Mouse (Mus musculus) neural tube, embryonic 14.5 days (tissue): ENCODE data around the gene Tada2a. TPM values are rescaled to one million over a fixed set of nuclear protein-coding genes. Genes with fewer than 3 reads are reported as not detected.

ENCODE experiments used
- ATAC-seq: fragments of 200-750 bp; cut with Nextera tagmentation; 2 replicates; pipeline ENCODE4 v1.8.0; 2017; ENCODE audit warnings: low read depth, mild to moderate bottlenecking, moderate TSS enrichment, moderate library complexity
- H3K27ac ChIP-seq: fragments of 300-500 bp; sonication (generic); 2 replicates; pipeline ENCODE4 v1.5.1; 2014; ENCODE audit warnings: low read depth, mild to moderate bottlenecking, control low read depth, low read length, moderate library complexity, mixed read lengths
- H3K27me3 ChIP-seq: fragments of 300-500 bp; sonication (generic); 2 replicates; pipeline ENCODE4 v1.6.1; 2014; ENCODE audit warnings: low read length; ENCODE audit not compliant: control insufficient read depth, insufficient read depth
- H3K36me3 ChIP-seq: fragments of 300-500 bp; sonication (generic); 2 replicates; pipeline ENCODE4 v1.6.1; 2014; ENCODE audit warnings: low read length, mixed read lengths; ENCODE audit not compliant: control insufficient read depth, insufficient read depth
- H3K4me1 ChIP-seq: fragments of 300-500 bp; sonication (generic); 2 replicates; pipeline ENCODE4 v1.6.1; 2014; ENCODE audit warnings: low read length; ENCODE audit not compliant: control insufficient read depth, insufficient read depth
- H3K4me2 ChIP-seq: fragments of 300-500 bp; sonication (generic); 2 replicates; pipeline ENCODE4 v1.6.1; 2014; ENCODE audit warnings: mild to moderate bottlenecking, low read depth, low read length, control low read depth
- H3K4me3 ChIP-seq: fragments of 300-500 bp; sonication (generic); 2 replicates; pipeline ENCODE4 v1.5.1; 2014; ENCODE audit warnings: low read depth, low read length, control low read depth, mixed read lengths
- H3K9ac ChIP-seq: fragments of 300-500 bp; sonication (generic); replicated peaks from 2 replicates; pipeline ENCODE4 v1.6.1; 2014; ENCODE audit warnings: low read depth, mild to moderate bottlenecking, control low read depth, low read length, mixed read lengths
- H3K9me3 ChIP-seq: fragments of 300-500 bp; sonication (generic); 2 replicates; pipeline ENCODE4 v1.6.1; 2016; ENCODE audit warnings: low read length; ENCODE audit not compliant: control insufficient read depth
- WGBS: fragments of 180-500 bp; shearing (Covaris S2); extraction: QIAGEN DNeasy Blood & Tissue Kit; methylation state at CpG from one replicate; pipeline ENCODE4 v1.1.7; 2014; 5-methylcytosine and 5-hydroxymethylcytosine counted together
- polyA plus RNA-seq: library from polyadenylated mRNA; unstranded; fragments of >200 nt; fragmentation: Nextera tagmentation; extraction: Ambion mirVana; gene quantifications from 2 replicates; pipeline ENCODE4 v1.2.1, GENCODE M21; 2014

Tada2a gene
- polyA plus RNA-seq, 1 experiment from 2014 or later: 28.4 TPM

DNA sequence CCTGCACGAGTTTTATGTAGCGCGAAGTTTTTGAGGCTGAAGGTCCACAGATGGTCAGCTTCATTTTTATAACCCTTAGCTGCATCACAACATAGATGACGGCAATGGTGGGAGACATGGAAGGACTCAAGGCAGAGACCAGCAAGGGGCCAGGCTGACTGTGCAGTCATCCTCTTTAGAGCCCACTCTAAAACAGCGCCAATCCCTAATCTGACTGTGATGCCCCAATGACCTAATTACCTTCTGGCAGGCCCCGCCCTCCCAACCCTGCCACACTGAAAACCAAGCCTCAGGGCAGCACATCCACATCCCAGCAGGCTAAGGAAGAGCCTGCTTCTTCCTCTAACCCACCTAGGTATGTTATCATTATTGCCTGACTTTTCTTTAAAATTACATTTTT is 68.8 kb downstream of the Tada2a start:
- no peak overlapping the region for H3K9ac ChIP-seq
- no peaks in the 10 kb centered on the region for H3K9me3 ChIP-seq
- H3K36me3 ChIP-seq: no peaks in the 10 kb centered on the region
- WGBS: 69% methylated on average over 6 of the region's 6 CpGs
- no peak overlapping the region for H3K4me2 ChIP-seq
- no peak for ATAC-seq
- no peak overlapping the region for H3K4me3 ChIP-seq
- no peak overlapping the region for H3K27ac ChIP-seq
- H3K27me3 ChIP-seq: no peaks in the 10 kb centered on the region
- H3K4me1 ChIP-seq: no peaks in the 10 kb centered on the region

DNA sequence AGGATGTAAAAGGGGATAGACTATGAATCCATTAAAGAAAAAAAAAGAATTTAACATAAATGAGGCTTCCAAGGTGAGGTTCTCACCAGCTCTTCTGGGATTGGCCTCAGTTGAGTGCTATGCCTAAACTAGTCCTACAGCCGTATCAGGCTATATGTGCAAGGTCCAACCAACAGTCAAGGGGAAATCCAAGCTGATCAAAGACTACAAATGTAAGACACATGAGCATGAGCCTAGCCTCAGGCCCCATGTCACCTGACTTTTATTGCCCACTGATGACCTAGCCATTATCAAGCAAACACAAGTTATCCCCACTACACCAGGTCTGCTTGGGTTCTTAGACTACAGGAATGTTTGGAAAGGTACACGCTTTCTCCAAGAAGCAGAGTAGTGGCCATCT is 69.6 kb downstream of the Tada2a start:
- Histone ChIP-seq H3K36me3 (no peaks in the 10 kb centered on the region), H3K27me3 (no peaks in the 10 kb centered on the region), H3K27ac (no peak overlapping the region), H3K4me3 (no peak overlapping the region), H3K4me2 (no peak overlapping the region), H3K9ac (no peak overlapping the region), H3K9me3 (no peaks in the 10 kb centered on the region), H3K4me1 (no peaks in the 10 kb centered on the region)
- no peak for ATAC-seq
- 90% methylated on average over 2 of the region's 2 CpGs for WGBS

- no peak overlapping the region for H3K4me3 ChIP-seq
- H3K9me3 ChIP-seq: no peaks in the 10 kb centered on the region
- no peak for ATAC-seq
- whole genome bisulfite sequencing: 100% methylated on average over 2 of the region's 2 CpGs
- H3K27ac ChIP-seq: no peak overlapping the region
- H3K4me2 ChIP-seq: no peak overlapping the region
- H3K9ac ChIP-seq: no peak overlapping the region
- H3K4me1 ChIP-seq: no peaks in the 10 kb centered on the region
- no peaks in the 10 kb centered on the region for H3K36me3 ChIP-seq
- no peaks in the 10 kb centered on the region for H3K27me3 ChIP-seq
Measured at GRCm38 (mm10) chr11:84057418-84057817, 72.0 kb downstream of the Tada2a start.

DNA sequence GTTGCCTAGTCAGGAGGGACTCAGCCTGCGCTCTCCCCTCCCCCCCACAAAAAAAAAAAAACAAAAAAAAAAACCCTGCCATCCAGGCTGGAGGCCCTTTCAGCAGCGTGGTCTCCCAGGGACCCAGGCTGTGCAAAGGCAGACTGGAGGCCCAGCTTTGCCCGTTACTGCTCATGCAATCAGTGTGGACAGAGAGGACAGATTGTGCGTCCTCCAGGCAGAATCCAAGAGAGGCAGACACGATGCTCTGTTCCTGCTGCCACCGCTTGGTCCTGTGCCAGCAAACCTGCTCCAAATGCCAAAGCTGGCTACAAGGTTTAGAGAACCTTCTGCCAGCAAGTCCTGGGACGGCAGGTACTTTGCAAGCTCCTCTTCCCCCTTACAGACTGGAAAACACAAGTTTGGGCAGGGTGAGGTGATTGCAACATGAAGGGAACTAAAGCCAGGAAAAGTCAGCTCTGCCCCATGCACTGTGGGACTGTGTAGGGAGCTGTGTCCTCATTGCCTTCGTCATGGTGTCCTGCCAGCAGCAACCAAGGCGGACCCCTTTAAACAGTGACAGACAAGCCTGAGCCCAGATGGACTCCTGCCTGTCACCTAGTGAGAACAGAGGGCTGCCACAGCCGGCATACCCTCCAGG is 75.8 kb downstream of the Tada2a start:
- Histone ChIP-seq H3K27ac (peak overlapping the region; percentile 29; the same call in 1 of the 2 replicates), H3K27me3 (no peaks in the 10 kb centered on the region), H3K9me3 (no peaks in the 10 kb centered on the region), H3K4me3 (no peak overlapping the region), H3K9ac (no peak overlapping the region), H3K4me2 (no peak overlapping the region), H3K36me3 (no peaks in the 10 kb centered on the region), H3K4me1 (no peaks in the 10 kb centered on the region)
- peak; percentile 69 for ATAC-seq
- 52% methylated on average over 10 of the region's 10 CpGs for WGBS

GRCm38 (mm10) chr11:84053055-84053454 is 76.3 kb downstream of the Tada2a start:
- no peak for ATAC-seq

GRCm38 (mm10) chr11:84048411-84048810 is 81.0 kb downstream of the Tada2a start:
- peak; percentile 60; the same call in 1 of the 2 replicates for ATAC-seq
- Histone ChIP-seq H3K27ac (no peak overlapping the region), H3K9ac (no peak overlapping the region), H3K36me3 (no peaks in the 10 kb centered on the region), H3K9me3 (no peaks in the 10 kb centered on the region), H3K4me1 (peaks cover 9% of the 10 kb centered on the region), H3K4me3 (no peak overlapping the region), H3K27me3 (no peaks in the 10 kb centered on the region), H3K4me2 (no peak overlapping the region)
- WGBS: 49% methylated on average over 10 of the region's 10 CpGs

More at GRCm38 (mm10) chr11:84053055-84053454, 76.3 kb downstream of the Tada2a start:
- H3K27me3 ChIP-seq: no peaks in the 10 kb centered on the region
- no peaks in the 10 kb centered on the region for H3K36me3 ChIP-seq
- no peak overlapping the region for H3K9ac ChIP-seq
- 0 out of 2 replicates have a peak, but pooled peaks cover 4% of the 10 kb centered on the region for H3K4me1 ChIP-seq
- no peak overlapping the region for H3K4me3 ChIP-seq
- no peaks in the 10 kb centered on the region for H3K9me3 ChIP-seq
- no peak overlapping the region for H3K4me2 ChIP-seq
- H3K27ac ChIP-seq: no peak overlapping the region
- WGBS: 89% methylated on average over 7 of the region's 7 CpGs

- Histone ChIP-seq H3K9ac (no peak overlapping the region), H3K4me3 (no peak overlapping the region), H3K4me1 (peaks cover 19% of the 10 kb centered on the region), H3K4me2 (no peak overlapping the region), H3K9me3 (no peaks in the 10 kb centered on the region), H3K36me3 (no peaks in the 10 kb centered on the region), H3K27ac (no peak overlapping the region), H3K27me3 (no peaks in the 10 kb centered on the region)
- ATAC-seq: no peak
- WGBS: 77% methylated on average over 4 of the region's 4 CpGs
Measured at GRCm38 (mm10) chr11:84047270-84047669, 82.1 kb downstream of the Tada2a start.

DNA sequence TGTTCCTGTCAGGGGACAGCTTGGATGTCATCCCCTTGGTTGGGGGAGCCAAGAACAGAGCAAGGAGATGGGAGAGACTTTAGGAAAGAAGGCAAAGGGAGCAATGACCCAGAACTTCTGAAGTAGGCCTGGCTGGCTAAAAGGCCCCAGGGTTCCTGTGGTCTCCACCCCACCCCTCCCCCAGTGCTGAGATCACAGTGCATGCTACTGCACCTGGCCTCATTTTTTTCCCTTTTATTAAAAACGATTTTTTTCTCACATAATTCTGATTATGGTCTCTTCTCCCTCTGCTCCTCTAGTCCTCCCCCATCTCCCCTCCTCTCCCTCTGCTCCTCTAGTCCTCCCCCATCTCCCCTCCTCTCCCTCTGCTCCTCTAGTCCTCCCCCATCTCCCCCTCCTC is 84.4 kb downstream of the Tada2a start:
- Histone ChIP-seq H3K27me3 (no peaks in the 10 kb centered on the region), H3K4me1 (peaks cover 19% of the 10 kb centered on the region), H3K27ac (no peak overlapping the region), H3K36me3 (peaks cover 14% of the 10 kb centered on the region), H3K4me3 (no peak overlapping the region), H3K9ac (no peak overlapping the region), H3K9me3 (no peaks in the 10 kb centered on the region), H3K4me2 (no peak overlapping the region)
- no peak for ATAC-seq
- 46% methylated on average over 1 of the region's 1 CpGs for WGBS

DNA sequence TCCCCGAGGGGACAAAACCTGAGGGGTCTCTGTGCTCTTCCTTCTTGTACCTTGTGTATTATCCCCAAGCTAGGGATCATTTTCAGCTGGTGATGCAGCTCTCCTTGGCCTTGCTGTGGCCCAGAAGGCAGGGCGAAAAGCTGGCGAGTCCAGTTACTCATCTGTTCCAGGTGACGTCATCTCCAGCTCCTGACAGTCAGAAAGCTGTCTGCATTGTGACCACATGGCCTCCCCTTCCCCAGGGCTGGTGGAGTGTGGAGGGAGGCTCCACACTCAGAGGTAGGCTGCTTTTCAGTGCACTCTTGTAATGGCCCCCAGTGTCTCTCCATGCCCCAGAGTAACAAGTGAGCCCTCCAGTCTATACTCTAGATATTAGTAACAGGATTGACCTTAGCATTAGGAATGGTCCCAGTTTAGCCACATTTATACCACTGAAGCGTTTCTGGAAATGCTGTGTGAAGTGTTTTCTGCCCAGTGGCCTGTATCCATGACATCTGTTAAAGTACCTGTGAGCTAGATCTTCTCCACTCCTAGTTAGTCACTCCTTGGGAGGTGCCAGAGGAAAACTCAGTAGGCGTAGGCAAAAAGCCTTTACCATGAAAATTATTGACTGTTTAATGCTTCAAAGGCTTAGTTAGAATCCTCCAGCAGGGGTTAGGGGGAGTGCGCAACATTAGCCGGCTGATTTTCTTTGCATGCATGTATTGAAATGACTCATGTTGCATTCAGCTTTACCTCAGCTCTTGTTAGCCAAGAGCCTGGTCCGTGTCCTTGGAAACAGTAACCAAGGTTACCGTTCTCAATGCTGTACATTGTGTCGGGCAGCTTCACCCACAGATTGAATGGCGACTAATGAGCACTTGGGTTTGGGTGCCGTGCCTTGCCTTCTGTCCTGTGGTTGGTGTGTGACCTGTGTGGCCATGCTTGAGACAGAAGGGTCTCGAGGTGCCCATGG is 86.3 kb downstream of the Tada2a start:
- peaks cover 15% of the 10 kb centered on the region for H3K4me1 ChIP-seq
- no peaks in the 10 kb centered on the region for H3K27me3 ChIP-seq
- peak; percentile 87 for ATAC-seq
- H3K4me3 ChIP-seq: no peak overlapping the region
- H3K36me3 ChIP-seq: peaks cover 18% of the 10 kb centered on the region
- H3K4me2 ChIP-seq: no peak overlapping the region
- no peak overlapping the region for H3K9ac ChIP-seq
- no peaks in the 10 kb centered on the region for H3K9me3 ChIP-seq
- 14% methylated on average over 14 of the region's 14 CpGs for WGBS
- peak overlapping the region; percentile 66 for H3K27ac ChIP-seq
